Mouse (Mus musculus): Measurements from ENCODE around the gene Esrrg. TPM values are rescaled to one million over a fixed set of nuclear protein-coding genes. Genes with fewer than 3 reads are reported as not detected.
A peak's percentile ranks its signal among the peaks of the same experiment; 100 is the strongest.

The Esrrg gene
- polyA plus RNA-seq, 1 experiment from 2014 or later = 5.0 TPM

- no peak for ATAC-seq (replicated peaks; ENCODE audit: low FRiP score)
- H3K9me3 ChIP-seq (ENCODE audit: control insufficient read depth, low read length) = no peaks in the 10 kb centered on the region
- no peaks in the 10 kb centered on the region; the same call in 1 of the 2 replicates for H3K4me1 ChIP-seq (replicated peaks; ENCODE audit: control insufficient read depth, insufficient read depth, low read length)
- no peak for DNase-seq (ENCODE audit: low spot score)
- H3K4me3 ChIP-seq (ENCODE audit: low read depth, low read length) = no peak overlapping the region
- no peaks in the 10 kb centered on the region for H3K27me3 ChIP-seq (ENCODE audit: control insufficient read depth, insufficient read depth, low read length)
- no peak overlapping the region for H3K9ac ChIP-seq (ENCODE audit: low read length)
- no peak overlapping the region for H3K27ac ChIP-seq (ENCODE audit: low read depth, low read length)
- H3K4me2 ChIP-seq (ENCODE audit: low read depth, low read length, severe bottlenecking) = no peak overlapping the region
- H3K36me3 ChIP-seq (ENCODE audit: control insufficient read depth, insufficient read depth, low read length) = no peaks in the 10 kb centered on the region
- 86% methylated on average over 9 of the region's 9 CpGs for WGBS
These were observed 52.4 kb downstream of the Esrrg start for GRCm38 (mm10) chr1:187660963-187661362.

DNA sequence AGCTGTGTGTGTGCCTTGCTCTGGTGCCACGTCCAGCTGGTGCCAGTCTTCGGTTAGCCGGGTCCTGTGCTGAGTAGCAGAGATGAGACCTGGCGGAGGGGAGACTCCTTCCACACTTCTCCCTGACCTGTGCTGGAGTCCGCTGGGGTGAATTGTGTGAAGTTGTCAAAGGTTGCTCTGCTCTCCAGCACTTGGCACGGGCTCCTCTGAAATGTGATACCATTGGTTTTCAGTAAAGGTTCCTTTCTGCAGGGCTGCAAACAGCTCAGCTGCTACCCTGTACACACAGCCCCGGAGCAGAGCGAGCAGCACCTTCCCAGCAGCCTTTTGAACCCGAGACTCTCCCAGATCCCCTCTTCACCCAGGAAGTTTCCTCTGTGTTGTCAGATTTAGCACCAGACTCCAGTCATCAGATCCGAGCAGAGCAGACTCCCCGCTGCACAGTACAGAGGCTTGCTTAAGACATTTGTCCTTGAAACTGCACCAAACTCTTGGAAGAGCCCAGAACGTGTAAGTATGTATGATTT is 53.6 kb downstream of the Esrrg start:
- no peaks in the 10 kb centered on the region; the same call in 1 of the 2 replicates for H3K4me1 ChIP-seq (replicated peaks; ENCODE audit: control insufficient read depth, insufficient read depth, low read length)
- H3K27me3 ChIP-seq (ENCODE audit: control insufficient read depth, insufficient read depth, low read length) = no peaks in the 10 kb centered on the region
- ATAC-seq (replicated peaks; ENCODE audit: low FRiP score) (no peak), DNase-seq (ENCODE audit: low spot score) (no peak)
- H3K4me2 ChIP-seq (ENCODE audit: low read depth, low read length, severe bottlenecking) = no peak overlapping the region
- H3K4me3 ChIP-seq (ENCODE audit: low read depth, low read length) = no peak overlapping the region
- WGBS = 56% methylated on average over 12 of the region's 12 CpGs
- H3K27ac ChIP-seq (ENCODE audit: low read depth, low read length) = no peak overlapping the region
- no peaks in the 10 kb centered on the region for H3K36me3 ChIP-seq (ENCODE audit: control insufficient read depth, insufficient read depth, low read length)
- H3K9ac ChIP-seq (ENCODE audit: low read length) = no peak overlapping the region
- no peaks in the 10 kb centered on the region for H3K9me3 ChIP-seq (ENCODE audit: control insufficient read depth, low read length)

DNA sequence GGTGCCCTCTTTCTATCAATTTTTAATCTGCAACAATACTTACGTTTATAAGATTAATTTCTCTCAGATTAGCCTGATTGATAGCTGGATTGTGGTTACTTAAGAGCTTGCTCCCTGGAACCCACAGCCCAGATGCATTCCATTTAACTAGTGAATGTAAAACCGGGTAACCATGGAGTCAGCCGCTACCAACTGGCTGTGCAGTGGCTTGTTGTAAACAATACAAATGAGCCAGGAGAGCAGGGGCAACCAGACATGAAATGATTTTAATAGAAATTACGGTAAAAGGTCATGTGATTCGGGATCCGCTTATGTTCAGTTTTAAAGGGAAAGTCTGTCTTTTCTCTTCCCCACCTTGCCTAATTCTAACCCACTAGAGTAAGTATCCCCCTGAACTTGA is 54.8 kb downstream of the Esrrg start:
- Histone ChIP-seq H3K4me2 (ENCODE audit: low read depth, low read length, severe bottlenecking) (no peak overlapping the region), H3K27ac (ENCODE audit: low read depth, low read length) (no peak overlapping the region), H3K9ac (ENCODE audit: low read length) (no peak overlapping the region), H3K4me1 (replicated peaks; ENCODE audit: control insufficient read depth, insufficient read depth, low read length) (no peaks in the 10 kb centered on the region; the same call in 1 of the 2 replicates), H3K9me3 (ENCODE audit: control insufficient read depth, low read length) (no peaks in the 10 kb centered on the region), H3K36me3 (ENCODE audit: control insufficient read depth, insufficient read depth, low read length) (no peaks in the 10 kb centered on the region), H3K27me3 (ENCODE audit: control insufficient read depth, insufficient read depth, low read length) (no peaks in the 10 kb centered on the region), H3K4me3 (ENCODE audit: low read depth, low read length) (no peak overlapping the region)
- no peak for DNase-seq (ENCODE audit: low spot score)
- 55% methylated on average over 6 of the region's 6 CpGs for WGBS
- peak; percentile 55; the same call in 1 of the 2 replicates for ATAC-seq (replicated peaks; ENCODE audit: low FRiP score)

DNA sequence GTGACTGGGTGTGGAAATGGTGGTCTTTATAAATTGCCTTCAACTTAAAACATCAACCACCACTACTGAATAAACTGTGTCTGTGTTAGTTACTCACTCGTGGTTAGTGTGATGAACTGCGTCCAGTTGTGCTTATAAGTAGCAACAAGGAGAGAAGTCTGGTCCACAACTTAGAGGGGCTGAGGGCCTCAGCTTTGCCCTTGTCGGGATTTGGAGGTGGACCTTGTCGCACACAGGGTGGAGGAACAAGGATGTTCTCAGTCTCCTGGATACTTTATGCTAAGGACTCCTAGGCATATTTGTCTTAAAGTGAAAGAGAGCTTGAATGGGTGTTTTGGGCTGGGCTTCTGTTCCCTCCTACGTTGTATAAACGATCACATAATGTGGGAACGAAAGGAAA is 55.7 kb downstream of the Esrrg start:
- ATAC-seq (replicated peaks; ENCODE audit: low FRiP score) = no peak
- H3K4me3 ChIP-seq (ENCODE audit: low read depth, low read length) = no peak overlapping the region
- DNase-seq (ENCODE audit: low spot score) = no peak
- no peaks in the 10 kb centered on the region; the same call in 1 of the 2 replicates for H3K4me1 ChIP-seq (replicated peaks; ENCODE audit: control insufficient read depth, insufficient read depth, low read length)
- no peaks in the 10 kb centered on the region for H3K9me3 ChIP-seq (ENCODE audit: control insufficient read depth, low read length)
- no peak overlapping the region for H3K9ac ChIP-seq (ENCODE audit: low read length)
- no peak overlapping the region for H3K4me2 ChIP-seq (ENCODE audit: low read depth, low read length, severe bottlenecking)
- no peaks in the 10 kb centered on the region for H3K27me3 ChIP-seq (ENCODE audit: control insufficient read depth, insufficient read depth, low read length)
- H3K27ac ChIP-seq (ENCODE audit: low read depth, low read length) = no peak overlapping the region
- no peaks in the 10 kb centered on the region for H3K36me3 ChIP-seq (ENCODE audit: control insufficient read depth, insufficient read depth, low read length)
- 90% methylated on average over 7 of the region's 7 CpGs for WGBS

- DNase-seq (ENCODE audit: low spot score) (no peak), ATAC-seq (replicated peaks; ENCODE audit: low FRiP score) (no peak)
- Histone ChIP-seq H3K4me3 (ENCODE audit: low read depth, low read length) (no peak overlapping the region), H3K36me3 (ENCODE audit: control insufficient read depth, insufficient read depth, low read length) (no peaks in the 10 kb centered on the region), H3K4me2 (ENCODE audit: low read depth, low read length, severe bottlenecking) (no peak overlapping the region), H3K9ac (ENCODE audit: low read length) (no peak overlapping the region), H3K27ac (ENCODE audit: low read depth, low read length) (no peak overlapping the region), H3K27me3 (ENCODE audit: control insufficient read depth, insufficient read depth, low read length) (no peaks in the 10 kb centered on the region), H3K9me3 (ENCODE audit: control insufficient read depth, low read length) (no peaks in the 10 kb centered on the region), H3K4me1 (replicated peaks; ENCODE audit: control insufficient read depth, insufficient read depth, low read length) (no peaks in the 10 kb centered on the region; the same call in 1 of the 2 replicates)
- WGBS = 47% methylated on average over 10 of the region's 10 CpGs
These were observed 57.5 kb downstream of the Esrrg start for GRCm38 (mm10) chr1:187665901-187666600.

GRCm38 (mm10) chr1:187669746-187670145 is 61.2 kb downstream of the Esrrg start:
- ATAC-seq (replicated peaks; ENCODE audit: low FRiP score) (no peak), DNase-seq (ENCODE audit: low spot score) (no peak)
- Histone ChIP-seq H3K27ac (ENCODE audit: low read depth, low read length) (no peak overlapping the region), H3K9ac (ENCODE audit: low read length) (no peak overlapping the region), H3K4me2 (ENCODE audit: low read depth, low read length, severe bottlenecking) (no peak overlapping the region), H3K9me3 (ENCODE audit: control insufficient read depth, low read length) (no peaks in the 10 kb centered on the region), H3K27me3 (ENCODE audit: control insufficient read depth, insufficient read depth, low read length) (no peaks in the 10 kb centered on the region), H3K36me3 (ENCODE audit: control insufficient read depth, insufficient read depth, low read length) (no peaks in the 10 kb centered on the region), H3K4me3 (ENCODE audit: low read depth, low read length) (no peak overlapping the region), H3K4me1 (replicated peaks; ENCODE audit: control insufficient read depth, insufficient read depth, low read length) (no peaks in the 10 kb centered on the region)
- 90% methylated on average over 6 of the region's 6 CpGs for WGBS

- H3K4me1 ChIP-seq (replicated peaks; ENCODE audit: control insufficient read depth, insufficient read depth, low read length) = no peaks in the 10 kb centered on the region
- ATAC-seq (replicated peaks; ENCODE audit: low FRiP score) (no peak), DNase-seq (ENCODE audit: low spot score) (no peak)
- H3K27ac ChIP-seq (ENCODE audit: low read depth, low read length) = no peak overlapping the region
- no peak overlapping the region for H3K4me3 ChIP-seq (ENCODE audit: low read depth, low read length)
- H3K9ac ChIP-seq (ENCODE audit: low read length) = no peak overlapping the region
- H3K9me3 ChIP-seq (ENCODE audit: control insufficient read depth, low read length) = no peaks in the 10 kb centered on the region
- no peaks in the 10 kb centered on the region for H3K36me3 ChIP-seq (ENCODE audit: control insufficient read depth, insufficient read depth, low read length)
- H3K4me2 ChIP-seq (ENCODE audit: low read depth, low read length, severe bottlenecking) = no peak overlapping the region
- H3K27me3 ChIP-seq (ENCODE audit: control insufficient read depth, insufficient read depth, low read length) = no peaks in the 10 kb centered on the region
- WGBS = 56% methylated on average over 5 of the region's 5 CpGs
These were observed 63.9 kb downstream of the Esrrg start for GRCm38 (mm10) chr1:187672446-187672845.

- Histone ChIP-seq H3K27ac (ENCODE audit: low read depth, low read length) (no peak overlapping the region), H3K4me2 (ENCODE audit: low read depth, low read length, severe bottlenecking) (no peak overlapping the region), H3K4me1 (replicated peaks; ENCODE audit: control insufficient read depth, insufficient read depth, low read length) (no peaks in the 10 kb centered on the region), H3K36me3 (ENCODE audit: control insufficient read depth, insufficient read depth, low read length) (no peaks in the 10 kb centered on the region), H3K27me3 (ENCODE audit: control insufficient read depth, insufficient read depth, low read length) (no peaks in the 10 kb centered on the region), H3K9ac (ENCODE audit: low read length) (no peak overlapping the region), H3K9me3 (ENCODE audit: control insufficient read depth, low read length) (no peaks in the 10 kb centered on the region), H3K4me3 (ENCODE audit: low read depth, low read length) (no peak overlapping the region)
- DNase-seq (ENCODE audit: low spot score) (no peak), ATAC-seq (replicated peaks; ENCODE audit: low FRiP score) (no peak)
- 65% methylated on average over 10 of the region's 10 CpGs for WGBS
These were observed 66.2 kb downstream of the Esrrg start for GRCm38 (mm10) chr1:187674771-187675186.

- Histone ChIP-seq H3K4me1 (replicated peaks; ENCODE audit: control insufficient read depth, insufficient read depth, low read length) (no peaks in the 10 kb centered on the region), H3K4me2 (ENCODE audit: low read depth, low read length, severe bottlenecking) (no peak overlapping the region), H3K36me3 (ENCODE audit: control insufficient read depth, insufficient read depth, low read length) (no peaks in the 10 kb centered on the region), H3K9me3 (ENCODE audit: control insufficient read depth, low read length) (no peaks in the 10 kb centered on the region), H3K9ac (ENCODE audit: low read length) (no peak overlapping the region), H3K27ac (ENCODE audit: low read depth, low read length) (no peak overlapping the region), H3K27me3 (ENCODE audit: control insufficient read depth, insufficient read depth, low read length) (no peaks in the 10 kb centered on the region), H3K4me3 (ENCODE audit: low read depth, low read length) (no peak overlapping the region)
- DNase-seq (ENCODE audit: low spot score) (no peak), ATAC-seq (replicated peaks; ENCODE audit: low FRiP score) (no peak)
- 75% methylated on average over 10 of the region's 10 CpGs for WGBS
These were observed 68.0 kb downstream of the Esrrg start for GRCm38 (mm10) chr1:187676626-187677025.

All from forebrain, embryonic 11.5 days (tissue).